Mouse (Mus musculus): Measurements from ENCODE around the gene Rai1.

Rai1 gene

DNA sequence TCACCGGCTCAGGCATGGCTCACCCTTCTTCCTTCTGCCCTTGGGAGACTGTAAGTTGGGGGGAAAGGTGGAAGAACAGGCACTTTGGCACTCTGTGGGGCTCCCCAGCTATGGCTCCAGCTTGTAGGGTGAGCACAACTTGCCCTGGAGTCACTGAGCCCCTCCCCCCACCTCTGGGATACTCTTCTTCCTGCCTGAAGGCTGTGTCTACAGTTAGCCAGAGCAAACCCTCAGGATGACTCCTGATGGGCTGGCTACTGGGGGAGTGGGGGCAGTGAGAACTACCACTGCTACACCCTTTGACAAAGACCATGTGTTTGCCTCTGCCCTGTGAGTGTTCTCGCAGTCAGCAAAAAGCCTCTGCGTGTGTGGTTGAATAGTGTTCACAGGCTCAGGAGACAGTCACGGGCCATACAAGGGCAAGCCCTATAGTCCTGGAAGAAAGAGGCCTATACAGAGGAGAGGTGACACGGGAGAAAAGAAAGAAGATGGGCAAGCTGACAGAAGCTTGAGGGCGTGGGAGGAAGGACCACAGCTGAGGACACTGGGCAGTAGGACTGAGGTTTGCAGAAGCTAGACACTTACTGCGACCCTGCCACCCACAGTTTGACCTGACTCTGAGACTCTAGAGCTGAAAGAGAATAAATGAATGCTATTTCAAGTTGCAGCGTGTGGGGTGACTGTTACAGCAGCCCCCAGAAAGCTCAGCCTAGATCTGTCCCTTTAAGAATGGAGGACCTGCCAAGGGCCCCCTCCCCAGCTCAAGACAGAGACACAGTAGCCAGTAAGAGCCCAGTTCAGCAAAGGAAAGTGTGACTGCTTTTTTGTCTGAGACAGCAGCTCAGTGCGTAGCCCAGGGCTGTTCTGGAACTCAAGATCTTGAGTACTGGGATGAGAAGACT, 9.7 kb upstream of the Rai1 start:
- DNase-seq (ENCODE audit: low spot score in 2 of 2): peak in 1 of 2 experiments; percentile 33

DNA sequence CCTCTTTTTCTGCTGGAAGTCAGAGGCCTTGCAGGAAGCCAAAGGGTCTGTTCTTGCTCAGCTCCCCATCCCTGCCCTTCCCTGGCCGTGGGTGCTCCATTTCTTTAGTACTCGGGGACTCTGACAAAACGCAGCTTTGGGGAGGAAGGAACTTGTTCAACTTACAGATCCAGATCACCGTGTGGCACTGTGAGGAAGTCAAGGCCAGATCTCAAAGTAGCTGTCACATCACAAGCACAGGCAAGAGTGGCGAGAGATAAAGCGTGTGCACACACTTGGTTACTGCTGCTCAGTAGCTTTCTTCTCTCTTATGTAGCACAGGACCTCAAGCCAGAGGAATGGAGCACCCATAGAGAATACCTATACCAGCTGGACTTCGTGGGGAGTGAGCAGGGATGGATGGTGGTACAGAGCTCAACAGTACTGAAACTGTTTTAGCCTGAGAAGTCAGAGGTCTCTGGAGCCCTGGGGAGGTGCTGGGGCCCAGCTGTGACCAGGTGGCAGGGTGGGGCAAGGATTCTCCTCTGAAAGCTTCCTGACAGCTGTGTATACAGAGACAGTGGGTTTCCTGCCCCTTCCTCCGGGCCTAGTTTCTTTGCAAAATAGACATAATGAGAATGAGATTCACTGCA, 5.1 kb upstream of the Rai1 start:
- DNase-seq (ENCODE audit: low spot score in 2 of 2): peak; percentile 80 to 88

DNA sequence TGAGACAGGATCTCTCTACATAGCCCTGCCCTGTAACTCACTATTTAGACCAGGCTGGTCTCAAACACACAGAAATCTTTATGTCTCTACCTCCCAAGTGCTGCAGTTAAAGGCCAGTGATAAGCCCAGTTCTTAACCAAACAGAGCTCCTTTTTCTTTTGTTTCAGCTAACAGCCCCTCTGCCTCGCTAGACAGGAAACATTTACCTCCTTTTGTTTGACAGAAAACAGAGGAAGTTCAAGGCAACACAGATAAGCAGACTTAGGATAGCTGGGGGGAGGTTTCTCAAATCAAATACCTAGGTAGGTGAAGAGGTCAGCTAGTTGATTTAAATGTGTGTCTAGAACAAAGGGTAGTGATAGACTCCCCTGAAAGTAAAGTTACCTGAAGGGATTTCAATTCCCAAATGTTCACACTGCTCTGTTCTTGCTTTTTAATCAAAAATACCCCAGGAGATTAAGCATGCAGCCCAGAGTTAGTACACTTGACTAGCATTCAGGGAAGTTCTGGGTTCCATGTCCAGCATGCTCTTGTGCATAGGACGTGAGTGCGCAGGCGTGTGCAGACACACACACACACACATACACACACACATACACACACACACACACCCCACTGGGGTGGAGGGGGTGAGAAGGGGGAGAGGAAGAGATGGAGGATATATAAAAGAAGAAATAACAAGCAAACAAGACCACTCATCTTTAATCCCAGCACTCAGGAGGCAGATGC, 3.8 kb upstream of the Rai1 start:
- peak in 1 of 2 experiments; percentile 38 for DNase-seq (ENCODE audit: low spot score in 2 of 2)

DNA sequence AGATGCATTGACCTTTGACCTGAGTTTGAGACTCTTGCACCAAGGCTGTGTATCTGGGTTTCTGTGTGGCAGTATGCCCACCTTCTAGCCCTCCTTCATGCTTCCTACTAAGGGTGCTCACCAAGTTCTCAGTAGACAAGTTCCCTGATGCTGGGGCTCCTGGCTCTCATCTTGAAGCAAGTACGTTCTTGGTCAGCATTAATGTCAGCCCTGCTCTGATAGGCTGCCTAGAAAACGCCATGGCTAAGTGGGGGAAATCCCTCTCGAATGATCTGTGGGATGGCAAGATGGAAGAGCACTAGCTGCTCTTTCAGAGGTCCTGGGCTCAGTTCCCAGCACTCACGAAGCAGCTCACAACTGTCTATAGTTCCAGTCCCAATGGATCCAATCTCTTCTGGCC, 2.8 kb upstream of the Rai1 start:
- DNase-seq (ENCODE audit: low spot score in 2 of 2): no peak

DNA sequence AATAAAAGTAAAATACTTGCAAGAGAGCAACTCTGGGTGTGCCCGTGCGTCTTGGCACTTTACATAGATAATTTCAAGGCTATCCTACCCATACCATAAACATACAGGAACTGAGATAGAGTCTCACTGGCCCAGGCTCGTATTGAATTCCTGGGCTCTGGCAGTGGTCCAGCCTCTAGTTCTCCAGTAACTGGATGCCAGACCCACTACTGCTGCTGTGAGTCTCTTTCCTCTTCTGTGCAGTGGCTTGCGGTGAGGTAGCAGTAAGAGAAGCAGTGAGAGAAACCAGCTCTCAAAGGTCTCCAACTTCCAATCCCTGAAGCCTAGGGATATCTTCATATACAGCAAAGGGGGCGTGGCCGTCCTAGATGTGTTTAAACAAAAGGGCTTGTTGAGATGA, 2.1 kb upstream of the Rai1 start:
- no peak for DNase-seq (ENCODE audit: low spot score in 2 of 2)

DNA sequence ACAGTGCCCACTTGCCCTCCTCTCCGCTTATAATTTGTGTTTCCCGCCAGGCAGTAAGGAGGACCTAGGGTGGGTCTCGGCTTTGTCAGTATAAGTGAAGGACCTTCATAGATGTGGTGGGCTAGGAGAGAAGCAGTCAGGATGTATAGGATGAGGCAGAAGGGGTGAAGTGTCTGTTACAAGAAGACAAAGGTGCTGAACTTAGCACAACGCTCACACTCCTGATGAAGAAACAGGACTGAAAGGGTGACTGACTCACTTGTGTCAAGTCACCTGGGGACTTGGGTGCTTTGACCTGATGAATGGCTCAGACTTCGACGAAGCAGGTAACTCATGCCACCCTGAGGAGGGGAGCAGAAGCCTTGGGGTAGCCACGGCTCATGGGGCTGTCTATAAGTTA, 1.2 kb upstream of the Rai1 start:
- no peak for DNase-seq (ENCODE audit: low spot score in 2 of 2)

DNA sequence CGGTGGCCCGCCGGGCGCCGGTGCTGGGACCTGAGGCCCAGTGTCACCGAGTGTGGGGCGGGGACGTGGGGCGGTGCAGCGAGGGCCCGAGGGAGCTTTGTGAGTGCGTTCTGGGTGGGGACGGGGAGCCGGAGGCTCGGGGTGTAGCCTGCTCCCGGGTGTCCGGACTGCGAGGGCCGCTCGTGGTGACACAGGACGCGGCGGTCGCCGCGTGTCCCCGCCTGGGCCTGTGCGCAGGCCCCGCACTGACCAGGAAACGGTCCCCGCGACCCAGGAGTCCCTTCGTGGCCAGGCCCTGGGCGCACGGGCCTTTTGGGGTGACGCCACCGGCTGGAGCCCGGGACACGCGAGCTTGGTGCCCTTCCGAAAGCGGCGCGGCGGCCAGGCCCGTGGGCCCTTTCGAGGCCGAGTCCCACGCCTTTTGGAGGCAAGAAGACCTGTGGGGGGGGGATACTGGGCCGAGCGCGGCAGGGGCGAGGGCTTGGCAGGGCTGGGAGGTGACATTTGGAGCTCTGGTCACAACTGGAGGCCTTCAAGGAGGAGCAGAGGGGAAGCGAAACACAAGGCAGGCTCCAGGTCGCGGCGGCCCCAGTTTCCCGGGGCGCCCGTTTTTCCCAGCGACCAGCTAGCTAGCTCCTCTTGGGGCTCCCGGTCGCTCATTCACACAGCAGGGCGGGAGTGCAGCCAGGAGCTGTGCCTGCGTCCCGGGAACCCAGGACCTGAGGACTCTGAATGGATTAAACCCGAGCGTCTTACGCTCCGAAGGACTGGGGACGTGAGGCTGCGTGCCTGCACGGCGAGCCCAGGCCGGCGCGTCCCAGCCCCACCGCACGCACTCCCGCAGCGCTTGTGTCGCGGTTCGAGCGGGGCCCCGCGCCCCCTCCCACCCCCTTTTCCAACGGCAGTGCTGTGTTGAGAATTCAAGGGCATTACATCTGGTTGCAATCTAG, 1.1 kb downstream of the Rai1 start:
- DNase-seq (ENCODE audit: low spot score in 2 of 2): peak; percentile 60 to 63

DNA sequence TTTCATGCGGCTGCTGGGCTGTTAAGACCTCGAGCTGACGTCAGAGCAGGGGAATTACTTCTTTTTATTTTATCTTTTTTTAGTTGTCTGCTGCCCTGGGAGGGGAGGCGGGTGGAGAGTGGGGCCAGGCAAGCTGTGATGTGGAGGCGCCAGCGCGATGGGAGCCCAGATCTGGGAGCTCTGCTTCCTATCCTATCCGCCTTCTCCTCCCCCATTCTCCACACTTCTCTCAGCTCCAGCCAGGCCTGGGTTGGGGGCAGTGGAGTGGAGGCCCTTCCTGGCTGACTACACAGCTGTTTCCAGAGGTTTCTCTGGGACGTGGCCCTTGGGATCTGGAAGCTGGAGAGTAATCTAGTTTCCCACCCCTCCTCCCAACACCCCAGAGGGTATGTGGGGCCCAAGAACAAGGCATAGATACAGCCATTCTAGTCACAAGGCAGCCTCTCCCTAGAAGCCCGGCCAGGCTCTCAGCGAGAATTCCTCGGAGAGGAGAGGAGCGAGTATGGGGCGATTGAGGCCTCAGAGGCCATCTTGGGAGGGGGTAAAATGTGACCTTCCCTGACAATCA, 1.8 kb downstream of the Rai1 start:
- DNase-seq (ENCODE audit: low spot score in 2 of 2): peak; percentile 39 to 41

DNA sequence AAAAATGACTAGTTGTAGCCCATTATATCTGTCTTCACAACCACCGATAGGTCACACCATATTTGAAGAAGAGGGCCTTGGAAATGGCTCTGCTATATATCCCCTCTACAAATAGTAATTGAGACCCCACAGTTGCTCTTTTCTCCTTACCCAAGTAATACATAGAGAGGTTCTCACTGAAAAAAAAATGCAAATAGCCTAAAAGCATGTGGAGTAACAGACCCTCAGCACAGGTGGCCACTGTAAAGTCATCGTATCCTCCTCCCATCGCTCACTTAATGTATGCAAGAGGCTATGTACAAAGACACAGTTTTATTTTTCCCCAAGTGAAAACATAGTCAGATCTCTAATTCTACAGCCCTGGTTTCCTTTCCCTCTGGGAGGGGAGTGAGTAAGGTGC, 2.6 kb downstream of the Rai1 start:
- no peak for DNase-seq (ENCODE audit: low spot score in 2 of 2)

DNA sequence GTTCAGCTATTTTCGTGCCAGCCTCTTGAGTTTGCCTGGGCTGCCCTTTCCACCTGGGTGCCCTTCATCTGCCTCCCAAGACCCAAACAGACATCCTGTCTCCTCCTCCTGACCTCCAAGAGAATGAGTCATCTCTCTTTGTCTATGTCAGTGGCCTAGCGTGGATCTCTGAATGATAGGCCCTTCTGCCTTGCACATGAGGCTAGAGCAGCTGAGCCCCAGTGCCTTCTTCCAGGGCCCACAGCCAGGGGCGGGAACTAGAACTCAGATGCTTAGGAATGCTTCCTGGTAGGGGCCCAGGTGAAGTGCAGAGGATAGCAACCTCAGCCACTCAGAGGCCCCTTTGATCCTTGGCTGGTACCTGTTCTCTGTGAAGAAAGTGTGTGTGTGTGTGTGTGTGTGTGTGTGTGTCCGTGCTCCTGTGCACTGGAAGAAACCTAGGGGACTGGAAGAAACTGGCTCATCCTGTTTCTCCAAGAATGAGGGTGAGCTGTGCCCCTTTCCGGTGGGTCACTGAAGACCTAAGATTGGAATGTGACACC, 3.9 kb downstream of the Rai1 start:
- DNase-seq (ENCODE audit: low spot score in 2 of 2): peak; percentile 25 to 39

DNA sequence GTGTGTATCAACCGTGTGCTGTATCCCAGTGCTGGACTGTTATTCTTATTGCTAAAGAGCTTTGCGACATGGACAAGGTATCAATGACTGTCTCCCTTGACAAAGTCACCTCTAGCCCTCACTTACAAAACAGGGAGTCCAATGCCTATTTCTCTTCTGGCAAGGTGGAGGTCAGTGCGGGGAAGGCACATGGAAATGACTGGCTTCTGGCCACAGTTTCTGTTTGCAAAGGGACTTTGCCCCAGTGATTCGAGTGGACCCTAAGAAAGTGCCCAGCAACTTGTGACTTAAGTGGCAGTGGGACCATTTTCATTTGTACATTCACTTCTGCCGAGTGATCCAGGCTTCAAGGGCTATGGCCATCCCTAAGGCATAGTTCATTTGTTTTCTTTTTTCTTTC, 5.6 kb downstream of the Rai1 start:
- DNase-seq (ENCODE audit: low spot score in 2 of 2): no peak

DNA sequence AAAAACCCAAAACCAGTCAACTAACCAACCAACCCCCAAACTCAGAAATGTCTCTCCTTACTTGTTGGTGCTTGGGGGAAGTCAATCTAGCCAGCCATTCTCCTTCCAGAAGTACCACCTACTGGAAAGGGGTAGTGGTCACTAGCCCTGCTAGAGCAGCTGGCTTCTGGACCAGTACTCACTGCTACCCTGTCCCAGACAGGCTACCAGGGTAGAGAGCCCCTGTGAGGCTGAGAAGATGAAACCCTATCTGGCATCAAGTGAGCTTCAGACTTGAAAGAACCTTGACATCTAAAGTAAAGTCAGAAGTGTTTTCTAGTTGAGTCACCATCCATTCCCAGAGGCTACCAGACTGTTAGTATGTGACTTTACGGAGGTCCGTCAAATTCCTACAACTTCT, 6.8 kb downstream of the Rai1 start:
- no peak for DNase-seq (ENCODE audit: low spot score in 2 of 2)

DNA sequence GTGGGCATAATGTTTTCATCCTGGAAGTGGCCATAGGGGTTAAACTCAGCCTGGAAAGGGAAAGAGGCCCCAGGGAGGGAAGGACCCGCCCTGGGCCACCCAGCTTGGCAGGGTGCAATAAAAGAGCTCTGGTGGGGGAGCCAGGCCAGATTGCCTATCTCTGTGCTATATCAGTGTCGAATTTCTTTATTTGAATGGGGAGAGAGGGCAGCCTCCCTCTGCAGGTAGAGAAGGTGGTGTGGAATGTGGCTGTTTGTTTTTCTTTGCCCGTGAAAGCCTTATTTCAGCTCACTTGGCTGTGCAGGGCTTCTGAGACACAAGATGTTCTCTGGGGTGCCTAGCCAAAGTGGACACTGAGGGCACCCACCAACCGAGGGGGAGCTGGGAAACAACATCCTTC, 8.8 kb downstream of the Rai1 start:
- no peak for DNase-seq (ENCODE audit: low spot score in 2 of 2)

DNA sequence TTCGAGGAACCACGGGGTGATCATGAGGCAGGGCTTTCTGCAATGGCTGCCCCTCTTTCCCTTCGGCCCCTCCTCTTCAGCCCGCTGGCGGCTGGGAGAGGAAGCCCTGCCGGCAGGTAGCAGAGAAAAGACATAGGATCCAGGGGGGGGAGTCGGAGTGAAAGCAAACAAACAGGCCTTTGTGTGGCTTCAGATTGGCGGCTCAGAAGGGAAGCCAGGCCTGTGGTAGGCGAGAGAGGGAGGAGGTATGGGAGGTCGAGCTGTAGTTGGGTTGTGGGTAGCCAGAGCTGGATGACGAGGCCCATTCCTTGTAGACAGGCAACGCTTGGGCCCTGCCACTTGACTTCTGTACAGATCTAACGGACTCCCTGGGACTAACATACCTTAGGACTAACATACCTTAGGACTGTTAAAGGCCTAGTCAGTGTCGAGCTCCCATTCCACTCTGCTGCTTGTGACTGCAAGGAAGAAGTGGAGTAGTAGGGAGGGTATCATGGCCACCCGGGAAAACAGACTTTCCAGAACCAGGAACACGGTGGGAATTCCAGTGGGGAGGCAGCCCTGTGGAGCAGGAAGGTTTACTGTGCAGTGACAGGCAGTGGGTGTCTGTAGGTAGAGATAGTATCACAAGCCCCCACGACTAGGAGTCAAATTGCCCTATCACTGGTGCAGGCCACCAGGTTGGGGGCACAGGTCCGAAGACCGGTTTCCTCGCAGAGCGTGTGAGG, 9.6 kb downstream of the Rai1 start:
- peak; percentile 64 to 70 for DNase-seq (ENCODE audit: low spot score in 2 of 2)

DNA sequence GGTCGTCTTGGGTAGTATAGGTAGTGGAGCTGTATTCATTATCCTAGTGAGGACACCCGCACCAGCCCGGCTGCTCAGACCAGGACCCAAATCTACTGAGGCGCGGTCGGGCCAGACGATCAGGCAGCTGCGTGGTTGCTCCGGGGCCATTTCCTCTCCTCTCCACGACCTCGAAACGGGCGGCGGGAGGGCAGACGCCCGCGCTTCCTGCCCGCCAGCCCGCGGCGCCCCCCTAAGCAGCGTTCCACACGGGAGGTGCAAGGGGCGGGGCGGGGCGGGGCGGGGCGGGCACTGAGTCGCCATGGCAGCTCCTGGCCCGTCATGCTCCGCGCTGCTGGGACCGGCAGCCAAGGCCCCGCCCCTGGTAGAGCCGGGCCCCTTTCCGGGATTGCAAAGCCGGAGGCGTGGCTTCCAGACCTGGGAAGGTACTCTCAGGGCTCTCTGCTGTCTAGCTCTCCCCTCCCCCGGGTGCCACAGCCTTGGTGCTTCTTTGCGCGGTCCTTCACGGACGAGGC, 10.3 kb downstream of the Rai1 start:
- peak; percentile 95 to 97 for DNase-seq (ENCODE audit: low spot score in 2 of 2)

DNA sequence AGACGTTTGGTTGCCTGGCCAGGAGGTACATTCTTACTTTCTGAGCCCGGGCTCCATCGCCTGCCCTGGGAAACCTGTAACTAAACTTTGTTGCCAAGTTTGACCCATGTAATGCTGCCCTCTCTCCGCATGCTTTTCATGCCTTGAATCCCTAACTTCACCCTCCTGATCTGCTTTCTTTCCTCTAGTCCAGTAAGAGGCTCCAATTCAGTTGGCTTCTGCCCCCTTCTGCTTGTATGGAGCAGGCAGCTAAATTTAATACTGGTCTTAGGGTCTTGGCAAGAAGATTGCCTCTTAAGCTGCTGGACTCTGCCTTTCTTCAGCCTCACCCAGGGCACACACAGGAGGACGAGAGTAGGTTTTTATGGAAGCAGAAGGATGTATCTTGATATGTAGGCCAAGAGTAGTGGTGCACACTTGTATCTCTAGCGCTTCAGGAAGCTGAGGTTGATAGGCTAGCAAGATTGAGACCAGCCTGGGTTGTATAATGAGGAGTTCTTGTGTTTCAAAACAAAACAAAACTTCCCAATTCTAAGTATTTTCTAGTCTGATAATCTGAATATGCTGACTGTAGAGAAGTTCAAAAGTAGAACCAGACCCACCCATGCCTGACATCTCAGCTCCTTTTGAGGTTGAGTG, 10.9 kb downstream of the Rai1 start:
- no peak for DNase-seq (ENCODE audit: low spot score in 2 of 2)

DNA sequence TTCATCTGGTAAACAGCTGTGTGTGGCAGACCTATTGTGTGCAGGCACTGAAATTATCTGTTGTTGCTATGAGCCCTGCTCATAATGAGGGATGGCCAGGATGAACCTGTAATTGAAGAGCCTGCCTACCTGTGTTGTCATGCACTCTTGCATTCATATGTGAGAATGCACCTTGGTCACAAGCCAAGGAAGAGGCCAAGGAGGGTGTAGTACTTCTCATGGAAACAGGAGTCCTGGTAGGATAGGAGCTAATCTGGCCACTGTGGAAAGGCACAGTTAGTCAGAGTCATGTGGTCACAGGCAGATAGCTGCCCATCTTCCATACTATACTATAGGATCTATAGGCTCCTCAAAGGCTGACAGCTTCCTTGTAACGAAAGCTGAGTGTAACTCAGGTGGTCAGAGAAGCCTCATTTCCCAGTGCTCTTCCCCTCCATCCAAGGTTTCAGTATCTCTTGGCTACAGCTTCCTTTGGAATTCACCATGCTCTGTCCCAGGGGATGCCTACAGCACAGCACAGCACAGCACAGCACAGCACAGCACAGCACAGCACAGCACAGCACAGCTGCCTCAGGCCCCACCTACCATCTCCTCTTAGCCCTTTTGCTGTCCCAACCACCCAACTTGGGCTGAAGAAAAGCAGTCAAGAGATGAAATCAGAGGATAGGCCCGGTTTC, 15.9 kb downstream of the Rai1 start:
- no peak for DNase-seq (ENCODE audit: low spot score in 2 of 2)

DNA sequence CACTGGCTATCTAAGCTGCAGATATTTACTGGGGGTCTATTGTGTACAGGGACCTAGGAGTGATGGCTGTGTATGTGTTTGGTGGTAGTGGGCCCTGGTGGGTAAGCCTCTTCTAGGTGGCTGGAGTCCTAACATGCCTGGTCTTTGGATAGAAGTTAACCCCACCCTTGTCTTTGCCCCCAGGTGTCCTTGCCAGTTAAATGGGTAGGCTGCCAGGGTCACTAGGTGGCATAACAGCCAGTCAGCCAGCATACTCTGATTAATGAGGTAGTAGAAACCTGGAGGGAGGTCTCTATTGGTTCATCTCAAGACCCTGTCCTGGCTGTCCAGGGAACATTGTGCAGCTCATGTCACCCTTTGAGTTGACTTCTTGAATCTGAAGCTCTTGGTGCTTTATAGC, 17.8 kb downstream of the Rai1 start:
- DNase-seq (ENCODE audit: low spot score in 2 of 2): no peak

DNA sequence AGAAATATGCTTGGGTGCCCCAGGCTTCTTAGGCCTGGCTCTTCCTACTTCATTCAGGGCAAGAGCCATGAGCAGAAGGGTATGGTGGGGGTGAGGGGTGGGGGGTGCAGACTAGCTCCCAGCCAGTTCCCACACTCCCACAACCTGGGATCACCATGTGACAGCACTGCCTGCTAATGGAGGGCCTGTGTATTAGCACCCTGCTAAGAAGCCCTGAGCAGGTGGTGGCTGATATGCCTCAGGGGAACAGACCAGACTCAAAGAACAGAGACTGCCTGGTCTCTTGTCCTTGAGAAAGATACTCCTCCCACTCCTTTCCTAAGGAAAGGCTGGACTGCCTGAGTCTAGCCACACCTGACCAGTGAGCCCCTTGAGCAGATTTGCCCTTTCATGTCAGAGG, 22.2 kb downstream of the Rai1 start:
- DNase-seq (ENCODE audit: low spot score in 2 of 2): no peak
